ENCODE assay signal across 8 mouse cellular contexts in genomic region chr19:61151701-61152420, GRCm38 (mm10). TPM values are rescaled to one million over a fixed set of nuclear protein-coding genes. Genes with fewer than 3 reads are reported as not detected.
A peak's percentile ranks its signal among the peaks of the same experiment; 100 is the strongest.
DNase-seq lines count a peak whose midpoint lies in the region; ATAC-seq lines count a peak whose summit lies in the region.

No protein-coding gene starts in this region.

- no peaks in the 10 kb centered on the region for H3K4me1 ChIP-seq in forebrain, embryonic 11.5 days (replicated peaks; ENCODE audit: control insufficient read depth, insufficient read depth, low read length)

- no peak for DNase-seq in cerebellum, postnatal 14 days
- DNase-seq in Muller cell, postnatal 12 days (ENCODE audit: inconsistent ontology term) = peak; percentile 51
- DNase-seq in forebrain, embryonic 11.5 days (ENCODE audit: low spot score) = peak; percentile 56
- DNase-seq in kidney, postnatal 10 days = peak; percentile 34
- peak; percentile 9 to 24 for DNase-seq in lung, postnatal 4 days
- peak; percentile 68 to 73 for DNase-seq in spleen, adult 18-20 months
- DNase-seq in left cerebral cortex, adult 18-20 months (ENCODE audit: low spot score in 2 of 2) = no peak

- H3K4me2 ChIP-seq in forebrain, embryonic 11.5 days (ENCODE audit: low read depth, low read length, severe bottlenecking) = peak overlapping the region; percentile 70

- ATAC-seq in cerebellum, adult (ENCODE audit: insufficient number of reproducible peaks, low FRiP score, low TSS enrichment) = peak; percentile 66; the same call in 1 of the 2 replicates
- peak; percentile 76 for ATAC-seq in forebrain, embryonic 11.5 days (replicated peaks; ENCODE audit: low FRiP score)

- H3K27me3 ChIP-seq in forebrain, embryonic 11.5 days (ENCODE audit: control insufficient read depth, insufficient read depth, low read length) = no peaks in the 10 kb centered on the region

- H3K27ac ChIP-seq in forebrain, embryonic 11.5 days (ENCODE audit: low read depth, low read length) = no peak overlapping the region

- no peaks in the 10 kb centered on the region for H3K36me3 ChIP-seq in forebrain, embryonic 11.5 days (ENCODE audit: control insufficient read depth, insufficient read depth, low read length)

- H3K4me3 ChIP-seq in forebrain, embryonic 11.5 days (ENCODE audit: low read depth, low read length) = peak overlapping the region; percentile 34

- WGBS in forebrain, embryonic 11.5 days = 7% methylated on average over 27 of the region's 27 CpGs

- peak overlapping the region; percentile 54 for H3K9ac ChIP-seq in forebrain, embryonic 11.5 days (ENCODE audit: low read length)

- no peaks in the 10 kb centered on the region for H3K9me3 ChIP-seq in forebrain, embryonic 11.5 days (ENCODE audit: control insufficient read depth, low read length)

RNA-seq across cellular contexts. Expression of gene Zfp950, which starts 11.2 kb away (rescaled TPM):
- polyA plus RNA-seq in forebrain, embryonic 11.5 days (2014; fragmentation: Nextera tagmentation; extraction: Ambion mirVana) = 25.6 and 27.1 TPM in 2 replicates
- total RNA-seq in left cerebral cortex, adult 18-20 months (2021) = 10 to 100 TPM; 36.9 to 44.3 TPM

RNA-seq across cellular contexts. Expression of gene Gm7102, which starts 24.2 kb away (rescaled TPM):
- not detected in 2 replicates for polyA plus RNA-seq in forebrain, embryonic 11.5 days (2014; fragmentation: Nextera tagmentation; extraction: Ambion mirVana)
- total RNA-seq in left cerebral cortex, adult 18-20 months (2021) = not detected

RNA-seq across cellular contexts. Expression of gene Gm6020, which starts 31.8 kb away (rescaled TPM):
- not detected in 2 replicates for polyA plus RNA-seq in forebrain, embryonic 11.5 days (2014; fragmentation: Nextera tagmentation; extraction: Ambion mirVana)
- total RNA-seq in left cerebral cortex, adult 18-20 months (2021) = not detected

Comparison
In these comparisons a context has a peak if more than half of its experiments do, and no peak if none do; other contexts are left out.
1. DNase-seq: peak in Muller cell, postnatal 12 days (single experiment), forebrain, embryonic 11.5 days (single experiment), kidney, postnatal 10 days (single experiment), lung, postnatal 4 days (2 of 2) and spleen, adult 18-20 months (2 of 2); none in cerebellum, postnatal 14 days (0 of 2) and left cerebral cortex, adult 18-20 months (0 of 2).